Mouse (Mus musculus) gastrocnemius, postnatal 14 days (tissue): ENCODE results near the gene Alox5ap. TPM values are rescaled to one million over a fixed set of nuclear protein-coding genes. Genes with fewer than 3 reads are reported as not detected.

ENCODE experiments used
- DNase-seq: peaks from one replicate; pipeline ENCODE4 v3.0.0; 2021; ENCODE audit warnings: mixed read lengths
- intact Hi-C: fragments of 180-260 bp; cut with DNase I; formaldehyde crosslinking; loops from one replicate; pipeline ENCODE4 v1.15.1; 2025; ENCODE audit warnings: low total_unique reads
- total RNA-seq, 2 experiments: library from RNA; stranded (reverse); gene quantifications; 2 replicates each; pipeline ENCODE4 v1.2.3; 2021

The Alox5ap gene
- total RNA-seq, 2 experiments from 2014 or later, result 8.2 to 9.5 TPM

DNA sequence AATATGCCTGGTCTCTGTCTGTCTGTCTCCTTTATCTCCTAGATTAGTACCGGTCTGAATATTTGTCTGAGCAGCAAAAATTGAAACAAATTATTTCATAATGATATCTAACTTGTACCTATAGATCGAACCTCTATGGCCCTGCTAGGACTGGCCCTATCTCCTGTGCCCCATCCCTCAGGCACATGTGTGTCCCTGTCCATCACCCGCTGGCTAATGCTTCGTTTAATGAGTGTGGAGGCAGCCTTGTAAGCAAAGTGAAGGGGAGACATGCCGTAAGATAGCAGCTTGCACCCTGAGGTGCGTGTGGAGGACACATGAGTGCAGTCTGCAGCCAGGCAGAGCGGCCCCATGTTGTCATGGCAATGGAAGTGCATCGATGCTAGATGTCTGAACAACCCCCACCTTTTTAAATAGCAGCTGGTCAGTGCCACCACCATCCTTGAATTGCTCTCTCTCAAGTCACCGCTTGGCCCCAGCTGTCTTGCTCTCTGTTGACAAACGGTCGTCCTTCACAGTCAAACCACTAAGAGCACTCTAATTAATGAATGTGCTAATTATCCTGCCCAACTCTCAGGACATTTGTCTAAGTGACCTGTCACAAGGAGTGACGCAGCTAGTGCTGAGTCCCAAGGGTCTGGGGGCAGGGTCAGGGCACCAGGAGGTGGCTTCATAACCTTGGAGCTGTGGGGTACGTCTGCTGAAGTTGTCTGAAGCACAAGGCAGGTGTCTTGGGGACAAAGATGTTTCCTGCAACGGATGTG lies 6.9 kb upstream of the Alox5ap start:
- intact Hi-C loops, result no loop called here
- DNase-seq, result no peak

DNA sequence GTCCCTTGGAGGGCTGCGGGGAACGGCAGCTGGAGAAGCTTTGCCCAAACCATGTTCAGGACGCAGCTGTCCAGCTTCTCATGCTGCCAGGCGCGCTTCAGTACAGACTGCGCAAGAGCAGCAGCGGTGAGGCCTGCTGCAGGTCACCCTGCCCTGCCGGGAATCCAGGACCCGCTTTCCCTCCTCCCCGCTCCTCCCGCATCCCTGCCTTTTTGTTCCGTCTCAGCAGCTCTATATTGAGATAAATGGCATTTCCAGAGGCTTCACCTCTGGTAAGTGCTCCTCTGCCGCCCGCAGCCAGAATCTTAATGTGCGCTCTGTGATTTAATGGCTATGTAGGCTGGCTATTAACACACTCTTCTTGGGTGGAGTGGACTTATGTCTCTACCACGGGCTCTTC lies 5.5 kb upstream of the Alox5ap start:
- intact Hi-C loops, result no loop called here
- DNase-seq, result peak; percentile 66

DNA sequence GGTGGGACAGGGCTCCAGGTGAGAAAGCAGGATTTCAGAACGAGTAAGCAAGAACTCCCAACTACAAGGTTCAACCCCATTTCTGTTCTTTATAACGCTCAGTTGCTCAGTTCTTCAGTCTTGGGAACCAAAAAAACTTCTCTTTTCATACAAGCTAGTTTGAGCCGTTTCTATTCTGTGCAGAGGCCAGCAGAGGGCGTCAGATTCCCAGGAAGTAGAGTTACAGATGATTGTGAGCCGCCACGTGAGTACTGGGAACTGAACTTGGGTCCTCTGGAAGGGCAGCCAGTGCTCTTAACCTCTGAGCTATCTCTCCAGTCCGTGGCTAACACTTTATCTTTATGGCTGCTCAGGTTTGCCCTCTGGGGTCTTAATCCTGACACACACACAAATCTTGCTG lies 3.1 kb upstream of the Alox5ap start:
- DNase-seq, result no peak
- intact Hi-C loops, result no loop called here

DNA sequence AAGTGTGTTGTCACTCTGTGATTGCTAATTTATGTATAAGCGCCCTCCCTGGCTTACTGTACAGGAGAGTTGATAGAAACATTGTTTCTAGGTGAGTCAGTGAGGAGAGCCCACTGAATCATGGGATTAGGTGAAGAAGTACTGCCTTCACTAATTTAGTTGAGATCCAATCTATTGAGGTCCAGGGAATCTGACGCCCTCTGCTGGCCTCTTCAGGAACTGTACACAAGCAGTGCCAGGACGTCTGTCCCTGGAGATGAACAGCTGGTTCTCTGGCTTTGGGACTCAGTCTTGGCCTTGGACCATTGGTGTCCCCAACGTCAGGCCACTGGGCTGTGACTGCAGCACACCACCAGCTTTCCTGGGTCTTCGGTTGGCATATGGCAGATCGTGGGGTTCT lies 2.7 kb upstream of the Alox5ap start:
- intact Hi-C loops, result no loop called here
- peak; percentile 48 for DNase-seq

DNA sequence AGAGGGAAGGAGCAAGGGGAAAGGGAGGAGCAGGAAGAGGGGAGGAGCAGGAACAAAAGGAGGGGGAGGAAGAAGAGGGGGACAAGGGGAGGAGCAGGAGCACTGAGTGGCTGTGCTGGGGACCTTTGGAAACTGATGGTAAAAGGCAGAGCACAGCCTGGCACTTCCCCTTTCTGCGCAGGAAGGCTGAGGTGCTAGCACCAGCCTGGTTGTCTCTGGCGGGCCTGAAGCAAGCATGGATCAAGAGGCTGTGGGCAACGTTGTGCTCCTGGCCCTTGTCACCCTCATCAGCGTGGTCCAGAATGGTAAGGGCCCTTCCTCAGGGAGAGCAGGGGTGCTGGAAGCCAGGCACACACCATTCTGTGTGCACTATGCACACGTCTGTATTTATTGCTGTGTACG lies 312 bp downstream of the Alox5ap start:
- DNase-seq, result no peak
- intact Hi-C loops, result no loop called here

DNA sequence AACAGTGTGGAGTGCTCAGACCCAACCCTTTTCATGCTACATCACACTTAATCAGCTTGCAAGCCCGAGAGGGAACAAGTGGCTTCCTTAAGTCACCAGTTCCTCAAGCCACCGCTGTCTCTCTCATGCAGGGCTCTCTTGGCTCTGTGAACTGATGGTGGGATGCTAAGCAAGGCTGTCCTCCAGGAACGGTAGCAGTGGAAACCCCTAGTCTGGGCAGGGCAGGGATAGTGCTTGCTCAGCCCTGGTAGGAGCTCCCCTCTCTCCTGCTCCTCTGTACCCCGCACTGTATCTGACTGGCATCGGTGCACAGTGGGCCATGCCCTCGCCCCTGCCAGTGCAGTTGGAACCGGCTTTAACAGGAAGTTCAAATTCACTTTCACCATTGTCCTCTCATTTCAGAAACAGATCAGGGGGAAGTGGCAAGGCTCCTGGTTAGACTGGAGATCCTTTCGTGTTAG lies 2.2 kb downstream of the Alox5ap start:
- intact Hi-C loops, result no loop called here

DNA sequence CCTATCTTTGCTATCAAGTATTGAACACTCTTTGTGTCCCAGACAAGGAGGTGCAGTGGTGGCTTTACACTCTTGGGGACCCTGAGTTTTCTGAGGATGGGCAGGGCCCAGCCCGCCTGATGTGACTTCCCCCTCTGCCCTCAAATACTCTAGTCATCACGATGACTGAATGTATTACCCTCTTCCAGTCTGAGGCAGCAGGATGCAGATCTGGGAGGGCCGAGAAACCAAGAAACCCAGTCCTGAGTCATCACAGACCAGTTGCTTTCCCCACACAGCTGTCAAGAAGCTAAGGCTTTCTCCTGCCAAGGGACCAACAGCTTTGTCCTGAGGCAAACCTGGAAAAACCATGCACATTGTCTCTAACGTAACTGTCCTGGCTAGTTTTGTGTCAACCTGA lies 2.9 kb downstream of the Alox5ap start:
- no peak for DNase-seq
- intact Hi-C loops, result no loop called here

More for the DNA sequence above, 2.2 kb downstream of the Alox5ap start:
- DNase-seq, result no peak

DNA sequence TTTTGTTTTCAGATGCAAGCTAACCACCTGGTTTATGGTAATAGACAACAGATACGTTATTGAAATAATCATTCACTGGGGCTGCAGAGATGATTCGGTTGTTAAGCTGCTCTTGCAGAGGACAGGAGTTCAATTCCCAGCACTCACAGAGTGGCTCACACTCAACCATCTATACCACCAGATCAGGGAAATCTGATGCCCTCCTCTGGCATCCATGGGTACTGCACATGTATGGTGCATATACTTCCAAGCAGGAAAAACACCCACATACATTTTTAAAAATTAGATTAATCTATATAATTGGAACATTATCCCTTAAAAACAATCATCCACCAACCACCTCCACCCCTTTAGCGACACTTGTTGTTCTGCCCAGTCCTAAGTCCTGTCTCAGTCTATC lies 6.7 kb downstream of the Alox5ap start:
- intact Hi-C loops, result no loop called here
- DNase-seq, result no peak

DNA sequence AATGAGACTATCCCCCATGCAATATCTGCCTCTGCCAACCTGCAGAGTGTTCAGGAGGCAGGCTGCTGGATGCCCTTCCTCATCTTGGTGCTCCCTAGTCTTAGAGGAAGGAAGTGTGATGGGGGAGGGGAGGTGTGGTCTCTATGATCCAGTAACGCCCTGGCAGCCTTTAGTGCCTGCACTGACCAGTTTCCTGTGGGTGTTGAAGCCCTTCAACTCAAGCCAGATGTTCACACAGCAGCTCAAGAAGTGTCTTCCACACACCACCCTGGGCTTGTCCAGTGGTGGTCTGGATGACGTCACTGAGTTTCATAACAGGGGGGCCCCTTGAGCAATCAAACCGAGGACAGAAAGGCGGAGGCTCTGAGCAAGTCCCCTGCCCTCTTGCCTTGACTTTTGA lies 8.0 kb downstream of the Alox5ap start:
- intact Hi-C loops, result no loop called here
- DNase-seq, result no peak

DNA sequence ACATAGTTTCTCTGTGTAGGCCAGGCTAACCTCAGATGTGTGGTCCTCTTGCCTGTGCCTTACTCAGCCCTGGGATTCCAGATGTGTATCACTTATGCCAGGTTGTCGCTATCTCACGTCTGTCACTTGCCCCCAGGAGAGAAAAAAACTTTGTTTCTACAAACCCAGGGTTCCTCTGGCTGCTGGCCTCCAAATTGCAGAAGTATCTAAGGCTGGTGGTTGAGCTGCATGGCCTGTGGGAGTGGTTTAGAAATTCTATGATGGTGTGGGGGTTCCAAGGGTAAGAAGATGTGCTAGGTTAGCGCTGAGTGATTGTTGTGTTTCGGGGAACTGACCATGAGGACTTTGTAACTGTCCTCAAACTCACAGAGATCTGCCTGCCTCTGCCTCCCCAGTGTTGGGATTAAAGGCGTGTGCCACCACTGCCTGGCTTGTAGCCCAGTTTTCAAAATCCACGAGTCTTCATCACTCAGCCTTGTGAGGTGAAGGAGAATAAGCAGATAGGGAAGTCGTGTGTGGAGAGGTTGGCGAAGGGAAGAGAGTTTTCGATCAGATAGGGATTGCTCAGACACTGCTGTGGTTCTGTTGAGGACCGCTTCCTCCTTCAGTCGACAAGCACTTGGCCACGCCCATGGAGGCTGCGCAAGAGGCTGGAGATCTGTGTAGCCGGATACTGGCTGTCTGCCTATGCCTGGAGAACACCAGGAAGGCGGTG lies 10.0 kb downstream of the Alox5ap start:
- DNase-seq, result no peak
- intact Hi-C loops, result no loop called here

DNA sequence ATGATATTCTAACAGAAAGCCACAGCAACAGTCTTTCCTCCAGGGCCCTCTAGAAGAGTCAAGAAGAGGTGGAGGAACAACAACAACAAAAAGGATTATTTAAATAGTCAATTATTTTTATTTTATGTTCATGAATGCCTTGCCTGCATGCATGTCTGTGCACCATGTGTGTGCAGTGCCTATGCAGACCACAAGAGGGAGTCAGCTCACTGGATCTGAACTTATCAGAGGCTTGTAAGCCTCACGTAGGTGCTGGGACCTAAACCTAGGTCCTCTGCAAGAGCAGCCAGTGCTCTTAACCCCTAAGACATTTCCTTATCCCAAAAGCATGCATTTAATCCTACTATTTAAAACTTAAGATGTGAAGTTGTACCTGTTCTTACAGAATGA lies 10.5 kb downstream of the Alox5ap start:
- intact Hi-C loops, result no loop called here
- no peak for DNase-seq

DNA sequence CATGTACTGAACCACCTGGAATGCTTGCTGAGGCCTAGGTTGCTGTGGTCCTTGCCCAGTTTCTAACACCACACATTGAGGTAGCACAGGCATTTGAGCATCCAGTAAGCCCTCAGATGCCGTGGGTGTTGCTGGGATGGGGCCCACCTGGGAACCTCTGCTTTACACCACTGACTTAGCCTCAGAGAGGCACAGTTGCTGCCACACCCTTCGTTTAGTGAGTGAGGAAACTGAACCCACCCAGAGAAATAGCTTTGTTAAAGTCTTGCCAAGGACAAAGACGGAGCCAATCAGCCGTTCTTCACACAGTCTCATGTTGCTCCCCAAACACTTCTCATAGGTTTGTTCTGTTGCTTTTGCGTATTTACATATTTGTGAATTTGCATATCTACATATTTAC lies 13.0 kb downstream of the Alox5ap start:
- DNase-seq, result no peak
- intact Hi-C loops, result no loop called here

DNA sequence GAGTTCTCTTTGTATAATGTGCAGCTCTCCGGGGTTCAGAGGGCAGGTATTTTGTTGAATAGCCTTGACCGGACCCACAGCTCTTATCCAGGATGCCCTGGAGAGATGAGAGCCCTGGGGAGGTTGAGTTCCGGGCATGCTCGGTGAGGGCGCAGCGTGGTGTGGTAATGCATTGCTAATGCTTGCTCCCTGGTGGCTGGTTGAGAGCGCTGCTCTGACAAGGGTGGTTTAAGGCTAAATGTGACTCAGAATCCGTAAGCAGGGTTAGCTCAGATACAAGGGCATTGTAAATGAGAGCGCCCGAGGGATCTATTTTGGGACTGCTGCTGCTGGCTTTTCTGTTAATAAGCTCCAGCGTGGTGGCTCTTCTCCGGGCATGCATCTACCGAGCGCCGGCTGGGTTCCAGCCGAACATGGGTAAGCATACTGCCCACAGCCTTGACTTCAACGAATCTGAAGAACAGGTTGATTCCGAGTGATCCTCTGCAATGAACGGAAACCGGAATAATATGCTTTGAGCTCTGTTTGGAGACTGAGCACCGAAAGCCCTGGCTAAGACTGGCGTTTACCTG lies 14.8 kb downstream of the Alox5ap start:
- intact Hi-C loops, result no loop called here
- peak; percentile 51 for DNase-seq

DNA sequence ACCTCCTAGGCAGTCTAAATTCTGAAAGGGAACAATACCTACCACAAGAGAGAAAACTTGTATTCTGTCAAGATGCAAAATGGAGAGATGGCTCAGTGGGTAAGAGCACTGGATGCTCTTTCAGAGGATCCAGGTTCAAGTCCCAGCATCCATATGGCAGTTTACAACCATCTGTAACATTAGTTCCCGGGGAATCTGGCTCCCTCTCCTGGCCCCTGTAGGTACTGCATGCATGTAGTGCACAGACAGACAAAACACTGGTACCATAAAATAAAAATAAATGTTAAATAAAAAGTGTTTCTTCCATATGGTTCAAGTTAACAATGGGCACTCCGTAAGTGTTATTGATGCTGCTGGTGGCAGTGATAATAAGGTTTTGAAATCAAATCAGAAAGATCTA lies 18.4 kb downstream of the Alox5ap start:
- no peak for DNase-seq
- intact Hi-C loops, result no loop called here

DNA sequence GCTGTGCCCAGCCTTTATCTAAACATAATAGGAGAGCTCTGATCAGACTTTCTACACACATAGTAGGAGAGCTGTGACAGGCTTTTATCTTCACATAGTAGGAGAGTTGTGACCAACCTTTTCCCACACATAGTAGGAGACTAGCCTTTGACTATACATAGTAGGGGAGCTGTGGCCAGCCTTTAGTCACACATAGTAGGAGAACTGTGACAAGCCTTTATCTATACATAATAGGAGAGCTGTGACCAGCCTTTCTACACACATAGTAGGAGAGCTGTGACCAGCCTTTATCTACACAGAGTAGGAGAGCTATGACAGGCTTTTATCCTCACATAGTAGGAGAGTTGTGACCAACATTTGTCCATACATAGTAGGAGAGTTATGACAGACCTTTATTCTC lies 19.3 kb downstream of the Alox5ap start:
- intact Hi-C loops, result no loop called here
- no peak for DNase-seq

DNA sequence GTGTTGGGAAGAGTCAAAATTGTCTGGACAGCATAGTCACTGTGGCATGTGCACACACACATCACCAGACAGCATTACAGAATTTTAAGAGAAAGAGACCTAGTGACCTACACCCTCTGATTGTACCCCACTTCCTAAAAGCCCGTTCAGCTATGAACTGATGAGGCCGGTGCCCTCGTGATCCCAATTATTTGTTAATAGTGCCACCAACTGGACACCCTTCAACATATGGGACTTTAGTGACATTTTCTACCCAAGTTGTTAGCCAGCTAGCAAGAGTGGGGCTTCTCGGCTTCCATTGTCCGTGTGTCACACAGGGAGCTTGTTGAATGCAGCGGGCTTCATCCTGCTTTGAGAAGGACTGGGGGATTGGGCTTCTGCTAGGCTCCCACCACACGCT lies 21.5 kb downstream of the Alox5ap start:
- DNase-seq, result no peak

DNA sequence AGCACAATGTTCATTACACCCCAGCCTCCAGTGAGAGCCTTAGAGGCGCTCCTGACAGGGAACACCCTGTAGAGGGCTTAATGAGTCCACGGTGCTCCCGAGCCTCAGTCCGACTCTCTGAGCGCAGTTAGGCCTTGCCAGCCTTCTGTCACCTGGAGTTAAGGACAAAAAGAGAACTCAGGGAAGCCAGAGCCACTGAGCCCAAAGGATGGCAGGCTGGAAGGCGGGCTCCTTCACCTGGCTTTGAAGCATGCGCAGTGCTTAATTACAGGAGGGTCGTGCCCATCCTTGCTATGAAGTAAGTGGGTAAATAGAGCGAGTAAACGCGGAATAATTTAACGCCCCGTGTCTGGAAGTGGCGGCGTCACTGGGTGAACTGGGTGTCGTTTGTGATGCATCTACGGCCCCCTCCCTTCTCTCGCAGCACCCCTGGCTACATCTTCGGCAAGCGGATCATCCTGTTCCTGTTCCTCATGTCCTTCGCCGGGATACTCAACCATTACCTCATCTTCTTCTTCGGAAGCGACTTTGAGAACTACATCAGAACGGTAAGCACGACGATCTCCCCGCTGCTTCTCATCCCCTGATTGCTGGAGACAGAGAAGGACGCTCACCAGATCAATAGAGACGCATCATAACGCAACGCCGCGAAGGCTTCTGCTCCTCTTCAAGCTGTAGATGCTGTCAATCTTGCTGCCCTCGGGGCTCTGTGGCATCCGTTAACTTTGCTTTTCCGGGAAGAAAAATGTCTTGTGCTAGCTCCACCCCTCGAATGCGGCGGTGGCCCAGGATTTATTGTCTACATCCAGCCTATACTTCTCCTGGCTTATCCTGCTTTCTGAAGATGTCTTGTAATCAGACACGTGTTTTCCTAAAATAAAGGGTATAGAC lies 22.8 kb downstream of the Alox5ap start:
- intact Hi-C loops, result no loop called here

More for the DNA sequence above, 21.5 kb downstream of the Alox5ap start:
- intact Hi-C loops, result no loop called here

DNA sequence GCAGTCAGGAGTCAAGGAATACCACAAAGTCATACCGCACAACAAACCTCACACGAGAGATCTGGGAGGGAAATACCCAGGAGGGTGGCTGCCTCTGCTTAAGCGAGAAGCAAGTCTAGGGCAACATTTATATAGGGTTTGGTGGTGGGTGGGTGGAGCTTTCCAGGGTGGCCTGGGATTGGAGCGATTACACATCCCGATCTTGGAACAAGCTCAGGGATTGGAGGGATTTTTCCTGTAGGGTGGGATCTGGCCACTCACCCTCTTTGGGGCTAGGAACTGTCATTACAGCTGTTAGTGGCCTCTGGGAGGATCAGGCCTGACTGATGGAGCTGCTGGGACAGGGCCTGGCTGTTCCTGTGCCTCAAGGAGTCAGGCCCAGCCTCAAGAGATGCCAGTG lies 26.7 kb downstream of the Alox5ap start:
- no peak for DNase-seq
- intact Hi-C loops, result no loop called here

More for the DNA sequence above, 22.8 kb downstream of the Alox5ap start:
- DNase-seq, result no peak

DNA sequence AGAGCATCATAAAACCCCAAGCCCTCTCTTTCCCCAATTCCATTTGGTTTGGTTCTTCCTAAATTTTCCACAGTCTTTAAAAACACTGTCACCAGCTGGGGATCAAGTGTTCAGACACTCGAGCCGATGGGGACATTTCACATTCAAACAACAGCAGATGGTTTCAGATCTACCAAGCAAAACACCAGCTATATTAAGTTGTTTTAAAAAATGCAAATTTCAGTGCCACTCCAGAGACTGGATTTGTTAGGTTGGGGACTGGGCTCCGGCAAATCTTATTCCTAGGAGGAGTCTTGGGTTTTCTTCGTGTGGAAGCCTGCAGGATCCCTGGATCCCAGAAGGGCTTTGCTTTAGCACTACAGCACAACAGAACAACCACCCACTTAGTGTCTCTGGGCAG lies 28.5 kb downstream of the Alox5ap start:
- DNase-seq, result no peak
- intact Hi-C loops, result no loop called here

DNA sequence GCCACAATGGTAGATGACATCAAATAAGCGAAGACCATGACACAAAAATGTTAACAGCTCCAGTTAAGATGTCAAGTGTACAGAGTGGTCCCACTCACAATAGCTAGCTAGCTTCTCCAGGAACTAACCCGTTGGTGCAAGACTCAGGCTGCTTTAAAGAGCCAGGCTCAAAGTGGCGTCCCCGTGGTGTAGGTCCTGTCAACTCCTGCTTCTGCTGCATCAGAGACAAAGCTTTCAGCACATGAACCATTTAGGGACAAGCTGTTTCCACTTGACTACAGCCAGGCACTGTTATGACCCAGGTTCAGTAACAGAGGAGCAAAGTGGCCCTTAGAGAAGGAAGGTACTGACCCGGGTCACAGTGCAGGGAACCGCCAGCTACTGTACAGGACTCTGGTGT lies 32.2 kb downstream of the Alox5ap start:
- intact Hi-C loops, result no loop called here
- DNase-seq, result no peak
